Mouse (Mus musculus) heart, adult 2 months (tissue): ENCODE measurements around the gene Ifrd2.

Source experiments
- CTCF ChIP-seq: fragments of 200-600 bp; IDR thresholded peaks from 2 replicates; pipeline ENCODE4 v1.8.1; 2022; ENCODE audit warnings: antibody characterized with exemption, mild to moderate bottlenecking, moderate library complexity
- EP300 ChIP-seq: fragments of 200-500 bp; IDR thresholded peaks from 2 replicates; pipeline ENCODE4 v1.6.1; 2011; ENCODE audit warnings: low read depth, low read length, control low read depth; ENCODE audit not compliant: insufficient read depth
- POLR2A ChIP-seq: fragments of 200-500 bp; IDR thresholded peaks from 2 replicates; pipeline ENCODE4 v1.6.1; 2011; ENCODE audit warnings: mild to moderate bottlenecking, low read depth, low read length, control low read depth; ENCODE audit not compliant: insufficient read depth

DNA sequence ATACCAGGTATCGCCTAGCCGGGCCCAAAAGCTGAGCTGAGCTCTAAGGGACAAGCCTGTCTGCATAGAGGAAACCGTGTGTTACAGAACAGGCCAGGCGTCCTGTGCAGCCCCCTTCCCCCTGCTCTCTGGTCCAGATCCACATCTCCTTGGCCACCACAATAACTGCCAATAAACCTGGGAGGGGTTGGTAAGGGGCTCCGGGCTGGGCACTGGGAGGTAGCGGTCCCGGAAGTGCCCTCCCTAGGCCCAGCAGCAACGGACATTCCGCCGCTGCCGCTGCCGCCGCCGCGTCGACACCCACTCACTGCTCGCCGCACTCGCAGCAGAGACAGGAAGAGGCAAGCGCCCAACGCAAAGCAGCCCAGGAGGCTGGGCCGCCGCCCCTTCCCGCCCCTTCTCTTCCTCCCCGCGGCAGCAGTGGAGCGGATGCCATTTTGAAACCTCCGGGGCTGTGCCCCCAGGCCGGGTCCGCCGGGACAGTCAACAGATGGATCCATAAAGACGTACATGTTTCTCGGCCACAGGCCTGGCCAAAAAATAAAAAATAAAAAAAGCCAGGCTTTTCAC lies 45.7 kb downstream of the Ifrd2 start:
- TF ChIP-seq EP300: peak; percentile 72
- TF ChIP-seq CTCF: no peak
- TF ChIP-seq POLR2A: peak; percentile 78
